Mouse (Mus musculus) left cerebral cortex, postnatal 4 days (tissue): ENCODE measurements around the gene Osbp. TPM values are rescaled to one million over a fixed set of nuclear protein-coding genes. Genes with fewer than 3 reads are reported as not detected.

Source experiments
- DNase-seq: peaks from one replicate; pipeline ENCODE4 v3.0.0-alpha.2; 2022
- intact Hi-C: fragments of 180-260 bp; cut with DNase I; formaldehyde crosslinking; loops from one replicate; pipeline ENCODE4 v1.15.1; 2025
- microRNA-seq: library from miRNA; unstranded; fragments of <30 nt; microRNA quantifications from one replicate; pipeline ENCODE4 v1.2.0, GENCODE M21; 2022
- total RNA-seq, 2 experiments: library from RNA; stranded (reverse); gene quantifications; 2 replicates each; pipeline ENCODE4 v1.2.3; 2021

The Osbp gene
- total RNA-seq, 2 experiments from 2014 or later, result 52.5 to 54.4 TPM

GRCm38 (mm10) chr19:12009501-12010280 is 44.0 kb downstream of the Osbp start:
- intact Hi-C loops, result loop anchor here (5.0 to 10.0 kb wide), 3 partner anchors 493 to 785 kb away; partner anchors contain the start of genes Dtx4, Gm4952, Lpxn and Zfp91
- DNase-seq, result peak; percentile 58

DNA sequence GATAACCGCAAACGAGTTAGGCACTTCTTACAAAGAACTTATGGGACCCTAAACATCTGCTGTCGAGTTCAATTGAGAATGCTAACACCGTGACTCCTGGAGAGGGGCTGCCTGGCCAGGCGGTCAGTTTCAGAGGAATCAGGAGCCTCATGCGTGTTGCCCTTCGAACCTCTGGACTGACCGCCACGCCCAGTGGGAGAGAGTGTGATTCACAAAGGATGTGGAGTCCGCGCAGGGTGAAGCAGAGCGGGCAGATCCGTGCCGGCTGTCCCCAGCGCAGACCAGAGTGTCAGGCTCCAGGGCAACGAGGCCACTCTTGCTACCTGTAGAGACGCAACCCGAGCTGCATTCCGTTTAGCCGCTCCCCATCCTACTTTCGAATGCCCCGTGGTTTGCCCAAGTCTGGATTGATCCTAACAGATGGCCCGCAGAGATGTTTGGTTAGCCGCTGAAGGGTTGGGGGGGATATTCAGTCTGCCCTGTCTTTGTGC is 44.6 kb downstream of the Osbp start:
- intact Hi-C loops, result loop anchor here (5.0 to 10.0 kb wide), 2 partner anchors 492 to 584 kb away; partner anchors contain the start of genes Dtx4 and Gm4952
- peak; percentile 69 for DNase-seq

DNA sequence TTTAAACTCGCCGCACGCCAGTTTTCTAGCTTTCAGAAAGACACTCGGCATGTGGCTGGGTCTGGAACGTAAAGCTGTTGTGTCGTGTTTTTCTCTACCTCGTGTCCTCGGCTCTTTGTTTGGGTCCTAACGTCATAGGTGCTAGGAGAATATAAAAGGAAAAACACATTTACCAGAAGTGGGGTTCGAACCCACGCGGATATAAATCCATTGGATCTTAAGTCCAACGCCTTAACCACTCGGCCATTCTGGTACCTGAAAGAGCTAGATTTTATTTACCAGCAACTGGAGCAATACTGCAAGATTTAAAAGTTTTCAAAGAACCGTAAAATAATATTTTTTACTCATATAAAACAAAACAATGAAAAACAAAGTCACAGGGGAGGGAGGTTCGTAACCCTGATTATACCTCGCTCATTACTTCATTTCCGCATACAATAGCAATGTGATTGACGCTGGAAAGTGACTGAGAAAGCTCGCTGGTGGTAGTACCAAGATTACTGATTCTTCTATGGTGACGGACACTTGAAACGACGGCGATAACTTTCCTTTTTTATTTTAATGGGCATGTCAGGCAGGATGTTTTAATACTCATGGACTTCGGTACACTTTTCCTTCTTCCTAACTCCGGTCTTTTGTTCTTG is 45.3 kb downstream of the Osbp start:
- peak; percentile 70 for DNase-seq
- intact Hi-C loops, result loop anchor here (5.0 to 10.0 kb wide), 2 partner anchors 491 to 584 kb away; partner anchors contain the start of genes Dtx4 and Gm4952

DNA sequence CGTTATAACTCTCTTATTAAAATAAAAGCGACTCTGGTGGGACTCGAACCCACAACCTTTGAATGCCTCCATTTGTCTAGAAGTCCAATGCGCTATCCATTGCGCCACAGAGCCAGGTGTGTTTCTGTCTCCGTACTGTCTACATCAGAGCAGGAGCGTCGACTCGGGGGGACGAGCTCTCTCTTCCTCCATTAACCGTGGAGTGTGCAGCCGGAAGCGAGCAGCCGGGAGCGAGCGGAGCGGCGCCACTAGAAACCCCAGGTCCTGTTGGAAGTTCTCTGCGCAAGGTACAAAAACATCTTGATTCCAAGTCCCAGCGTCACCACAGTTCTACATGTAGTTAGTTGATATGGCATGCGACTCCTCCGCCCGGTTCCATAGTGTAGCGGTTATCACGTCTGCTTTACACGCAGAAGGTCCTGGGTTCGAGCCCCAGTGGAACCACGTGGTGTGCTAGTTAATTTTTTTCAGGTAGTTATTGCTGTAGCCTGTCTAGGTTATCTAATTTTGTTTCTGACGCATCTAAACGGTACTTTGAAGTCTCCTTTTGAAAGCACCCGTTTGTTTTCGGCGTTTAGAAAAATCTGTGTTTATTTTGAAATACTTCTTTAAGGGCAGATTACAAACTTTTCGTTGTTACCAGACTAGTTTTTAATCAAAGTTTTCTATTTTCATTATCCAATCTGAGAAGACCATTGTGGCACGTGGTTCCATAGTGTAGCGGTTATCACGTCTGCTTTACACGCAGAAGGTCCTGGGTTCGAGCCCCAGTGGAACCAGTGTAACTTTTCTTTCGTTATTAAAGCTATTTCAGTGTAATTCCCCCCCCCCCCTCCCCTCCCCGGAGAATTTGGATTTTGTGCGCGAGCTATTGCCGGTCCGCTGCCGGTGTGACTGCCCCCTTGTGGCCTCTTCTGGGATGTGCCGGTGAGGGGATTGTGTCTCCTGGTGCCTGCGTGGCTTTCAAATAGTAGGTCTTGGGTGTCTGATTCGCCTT is 46.1 kb downstream of the Osbp start:
- intact Hi-C loops, result loop anchor here (5.0 to 10.0 kb wide), 2 partner anchors 490 to 583 kb away; partner anchors contain the start of genes Dtx4 and Gm4952
- peak; percentile 90 for DNase-seq

DNA sequence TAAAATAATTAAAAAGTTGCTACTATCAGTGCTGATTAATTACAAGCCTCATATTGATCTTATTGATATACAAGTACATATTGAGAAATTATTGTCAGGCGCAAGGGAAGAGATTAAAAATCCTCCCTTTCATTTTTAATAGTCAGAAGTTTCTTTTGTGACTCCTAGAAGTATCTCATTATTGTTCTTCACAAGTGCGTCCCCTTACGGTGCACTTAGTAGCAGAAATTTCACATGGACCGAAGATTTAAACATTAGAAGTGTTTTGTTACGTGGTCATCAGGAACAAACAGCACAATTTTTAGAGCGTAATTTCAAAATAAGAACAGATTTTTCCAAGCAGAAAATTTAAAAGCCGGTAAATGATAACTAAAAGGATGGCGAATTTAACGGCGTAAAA is 46.9 kb downstream of the Osbp start:
- intact Hi-C loops, result loop anchor here (5.0 to 10.0 kb wide), 2 partner anchors 490 to 582 kb away; partner anchors contain the start of genes Dtx4 and Gm4952
- DNase-seq, result no peak

- intact Hi-C loops, result loop anchor here (5.0 to 10.0 kb wide), 2 partner anchors 489 to 582 kb away; partner anchors contain the start of genes Dtx4 and Gm4952
- DNase-seq, result peak; percentile 18
Observed at GRCm38 (mm10) chr19:12013228-12013627, 47.5 kb downstream of the Osbp start.

DNA sequence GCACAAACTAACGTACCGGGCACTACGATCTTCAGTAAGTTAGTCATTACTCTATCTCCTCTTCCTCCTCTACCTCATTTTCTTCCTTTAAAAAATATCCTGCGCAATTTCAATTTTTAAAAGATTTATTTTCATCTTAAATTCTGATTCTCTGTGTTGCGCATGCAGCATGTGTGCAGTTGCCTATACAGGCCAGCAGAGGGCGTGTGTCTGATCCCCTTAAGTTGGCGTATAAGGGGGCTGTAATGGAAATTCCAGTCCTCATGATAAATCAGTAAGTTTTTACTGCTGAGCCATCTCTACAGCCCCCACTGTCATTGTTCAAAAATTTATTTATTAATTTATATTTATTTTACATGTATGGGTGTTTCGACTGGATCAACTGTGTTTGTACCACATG is 50.0 kb downstream of the Osbp start:
- DNase-seq, result no peak
- intact Hi-C loops, result loop anchor here (10.0 kb wide), 1 partner anchor 579 kb away; the partner anchor contains the start of gene Gm4952

DNA sequence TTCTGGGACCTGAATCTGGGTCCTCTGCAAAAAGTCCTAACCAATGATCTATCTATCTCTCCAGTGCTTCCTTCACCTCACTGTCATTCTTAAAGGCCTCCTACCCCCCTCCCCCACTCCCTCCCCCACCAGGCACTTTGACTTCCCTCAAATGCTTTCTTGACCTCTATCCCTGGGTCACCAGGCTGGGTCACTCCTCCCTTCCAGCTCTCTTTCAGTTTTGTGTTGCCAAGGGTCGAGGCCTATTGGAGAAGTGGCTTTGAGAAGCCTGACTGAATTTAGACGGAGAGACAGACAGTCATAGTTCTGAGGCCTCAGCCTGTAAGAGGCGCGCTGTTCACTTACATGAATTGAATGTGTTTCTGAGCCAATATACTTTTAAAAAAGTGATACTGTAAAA is 50.5 kb downstream of the Osbp start:
- DNase-seq, result no peak
- intact Hi-C loops, result loop anchor here (10.0 kb wide), 1 partner anchor 579 kb away; the partner anchor contains the start of gene Gm4952

DNA sequence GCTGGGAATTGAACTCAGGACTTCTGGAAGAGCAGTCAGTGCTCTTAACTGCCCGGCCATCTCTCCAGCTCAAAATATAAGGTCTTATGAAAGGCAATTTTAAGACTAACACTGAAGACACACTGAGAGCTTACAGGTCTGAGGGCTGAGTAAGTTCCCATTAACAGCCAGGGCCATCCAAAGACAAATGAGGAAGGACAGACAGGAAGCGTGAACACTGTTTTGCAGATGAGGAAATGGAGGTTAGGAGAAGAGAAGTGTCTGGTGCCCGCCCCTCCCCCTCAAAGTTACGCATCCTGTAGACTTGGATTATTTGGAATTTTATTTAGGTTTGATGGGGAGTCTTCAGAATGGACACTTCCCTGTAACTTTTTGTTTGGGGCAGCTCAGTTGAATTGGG is 58.4 kb downstream of the Osbp start:
- DNase-seq, result no peak
- intact Hi-C loops, result no loop called here

DNA sequence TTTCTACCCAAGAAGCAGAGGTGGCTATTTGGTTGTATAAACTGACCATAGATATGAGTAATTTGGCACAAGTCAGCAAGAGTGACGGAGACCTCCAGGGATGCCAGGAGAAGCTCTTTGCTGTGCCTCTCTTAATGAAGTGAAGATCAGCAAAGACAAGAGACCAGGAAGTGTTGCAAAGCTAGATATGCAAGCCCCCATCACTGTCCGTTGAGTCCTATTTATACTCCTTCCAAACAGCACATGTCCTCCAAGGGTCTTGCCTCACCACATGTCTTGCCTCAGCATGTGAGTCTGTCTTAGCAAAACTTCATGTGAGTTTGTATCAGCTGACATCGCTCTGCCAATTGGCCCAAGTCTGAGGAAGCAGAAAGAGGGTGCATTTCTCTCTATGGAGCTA is 59.6 kb downstream of the Osbp start:
- intact Hi-C loops, result no loop called here
- DNase-seq, result no peak

DNA sequence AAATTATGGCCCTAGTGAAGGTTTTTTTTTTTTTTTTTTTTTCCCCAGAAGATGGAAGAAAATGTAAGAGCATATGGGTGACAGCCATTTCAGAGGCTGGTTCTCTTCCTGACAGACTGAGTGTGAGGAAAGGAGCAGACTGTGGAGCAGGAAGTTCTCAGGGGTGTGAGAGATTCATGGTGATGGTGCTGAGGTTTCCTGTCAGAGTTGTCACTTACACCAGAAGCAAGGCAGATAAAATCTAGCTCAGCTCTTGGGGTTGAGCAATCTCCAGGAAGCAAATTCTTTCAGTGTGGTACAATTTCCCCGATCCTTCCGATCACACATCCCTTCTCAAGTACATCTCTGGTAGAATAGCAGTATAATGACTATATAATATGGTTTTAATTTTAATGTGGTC is 60.9 kb downstream of the Osbp start:
- intact Hi-C loops, result no loop called here
- DNase-seq, result no peak

- DNase-seq, result no peak
- intact Hi-C loops, result no loop called here
Observed at GRCm38 (mm10) chr19:12037727-12038126, 72.0 kb downstream of the Osbp start.

- DNase-seq, result no peak
- intact Hi-C loops, result no loop called here
Observed at GRCm38 (mm10) chr19:12041217-12041616, 75.5 kb downstream of the Osbp start, which contains the start of gene Olfr1423. Gene Olfr1423 (minus strand): TSS chr19:12041317.

GRCm38 (mm10) chr19:12043163-12043562 is 77.4 kb downstream of the Osbp start:
- DNase-seq, result no peak

More at GRCm38 (mm10) chr19:12043163-12043562, 77.4 kb downstream of the Osbp start:
- intact Hi-C loops, result no loop called here

Small RNA genes within 50 kb of the gene (microRNA-seq; reads per million reads assigned to microRNA genes)
- gene Mir6994, result 12.9 reads per million, percentile 29 among the genes with 10 or more reads in this experiment

Other genes with a start within 250 kb of the Osbp start
- gene Gif, start 218.4 kb upstream of the Osbp start, total RNA-seq, result not detected
- 10 to 100 TPM; 37.8 to 39.7 TPM for gene Mrpl16, start 195.6 kb upstream of the Osbp start, total RNA-seq
- 10 to 100 TPM; 20.0 to 22.9 TPM for gene Stx3, start 146.5 kb upstream of the Osbp start, total RNA-seq
- not detected for gene Olfr1417, start 126.7 kb upstream of the Osbp start, total RNA-seq
- gene Olfr1418, start 104.9 kb upstream of the Osbp start, total RNA-seq, result not detected
- not detected for gene Olfr1419, start 90.8 kb upstream of the Osbp start, total RNA-seq
- not detected for gene Olfr1420, start 79.4 kb upstream of the Osbp start, total RNA-seq
- 10 to 100 TPM; 25.8 to 27.1 TPM for gene Patl1, start 53.5 kb upstream of the Osbp start, total RNA-seq
- gene Olfr1423, start 75.4 kb downstream of the Osbp start, total RNA-seq, result not detected
- gene Olfr1424, start 96.7 kb downstream of the Osbp start, total RNA-seq, result not detected
- not detected for gene Olfr1425, start 111.8 kb downstream of the Osbp start, total RNA-seq
- gene Olfr1426, start 126.1 kb downstream of the Osbp start, total RNA-seq, result not detected
- not detected for gene Olfr1427, start 137.4 kb downstream of the Osbp start, total RNA-seq
- not detected for gene Olfr1428, start 150.0 kb downstream of the Osbp start, total RNA-seq
- not detected for gene Olfr76, start 157.3 kb downstream of the Osbp start, total RNA-seq
- gene Olfr1555-ps1, start 204.2 kb downstream of the Osbp start, total RNA-seq, result not detected
- gene Olfr1431, start 234.7 kb downstream of the Osbp start, total RNA-seq, result not detected